Mouse (Mus musculus): ENCODE results near the gene Fbl. TPM values are rescaled to one million over a fixed set of nuclear protein-coding genes. Genes with fewer than 3 reads are reported as not detected.
"Not testable (repeated sequence)": the region's sequence is repeated elsewhere in the genome, so short reads cannot be mapped to it uniquely, and the experiment has no call there.

The Fbl gene
- 147 and 150 TPM in 2 replicates for polyA plus RNA-seq (2015; fragmentation: Nextera tagmentation; extraction: Ambion mirVana)

DNA sequence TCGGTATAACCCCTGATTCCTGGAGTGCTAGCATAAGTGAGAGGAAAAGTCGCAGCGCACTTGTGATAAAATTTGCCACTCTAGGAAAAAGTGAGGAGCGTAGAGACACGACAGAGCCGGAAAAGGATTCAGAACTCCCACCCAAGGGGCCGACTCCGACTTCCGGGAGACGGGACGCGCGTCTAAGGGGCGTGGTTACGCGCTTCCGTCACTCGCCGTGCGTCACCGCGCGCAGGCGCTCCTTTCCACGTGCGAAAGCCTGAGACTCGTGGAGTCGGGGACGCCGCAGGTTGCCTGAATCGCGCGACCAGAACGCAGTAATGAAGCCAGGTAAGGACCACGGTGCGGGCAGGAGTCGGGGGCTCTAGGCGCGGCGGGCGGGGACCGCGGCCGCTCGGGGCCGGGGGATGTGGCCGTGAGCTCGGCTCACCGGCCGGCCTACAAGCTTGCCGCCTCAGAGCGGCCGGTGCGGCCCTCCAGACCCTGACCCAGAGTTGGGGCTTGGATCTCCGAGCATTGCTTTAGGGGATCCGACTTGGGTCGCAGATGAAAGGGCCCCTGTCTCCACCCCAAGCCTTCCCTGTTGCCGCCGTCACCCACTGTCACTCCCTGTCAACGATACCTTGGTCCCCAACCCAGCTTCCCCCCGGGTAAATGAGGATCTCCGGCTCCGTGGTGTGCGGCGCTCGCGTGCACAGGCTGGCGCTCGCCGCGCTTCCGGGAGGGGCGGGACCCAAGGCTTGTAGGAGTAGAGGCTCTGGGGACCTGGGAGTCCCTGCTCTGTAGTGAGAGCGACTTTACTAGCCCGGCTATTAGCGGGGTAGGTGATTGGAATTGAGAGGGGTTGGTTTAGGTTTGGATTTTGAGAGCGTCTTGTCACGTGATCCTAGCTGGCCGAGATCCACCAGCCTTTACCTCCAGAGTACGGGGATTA lies at the start of gene Fbl:
TSS of gene Fbl (plus strand) at position 222 of the 934 bp plus-strand sequence.
- peak; percentile 95 for DNase-seq (ENCODE audit: low spot score)

DNA sequence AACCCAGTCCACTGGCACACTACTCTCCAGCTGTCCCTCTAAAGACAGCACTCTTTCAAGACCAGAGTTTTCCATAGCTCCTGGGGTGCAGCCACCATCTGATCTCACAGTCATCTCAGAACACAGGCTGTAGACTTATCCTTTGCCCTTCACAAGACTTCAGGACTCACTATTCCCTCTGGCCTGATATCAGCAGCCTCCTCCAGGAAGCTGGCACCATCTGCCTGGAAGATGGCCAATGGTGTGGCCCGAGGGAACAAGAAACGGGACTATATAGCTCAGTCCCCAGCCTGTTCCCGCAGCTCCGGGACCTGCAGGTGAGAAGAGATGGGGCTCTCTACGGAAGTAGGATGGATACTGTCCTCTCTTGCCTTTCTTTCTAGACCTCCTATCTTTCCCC lies 40.3 kb upstream of the Fbl start, which contains the start of gene 9530053A07Rik:
TSS of gene 9530053A07Rik (plus strand) at position 301 of the 400 bp plus-strand sequence.
- no peak for DNase-seq (ENCODE audit: low spot score)

- peak; percentile 26 for DNase-seq (ENCODE audit: low spot score)
These were observed 31.9 kb upstream of the Fbl start for GRCm38 (mm10) chr7:28137613-28138012.

GRCm38 (mm10) chr7:28148263-28148662 lies 21.2 kb upstream of the Fbl start:
- peak; percentile 75 for DNase-seq (ENCODE audit: low spot score)

DNA sequence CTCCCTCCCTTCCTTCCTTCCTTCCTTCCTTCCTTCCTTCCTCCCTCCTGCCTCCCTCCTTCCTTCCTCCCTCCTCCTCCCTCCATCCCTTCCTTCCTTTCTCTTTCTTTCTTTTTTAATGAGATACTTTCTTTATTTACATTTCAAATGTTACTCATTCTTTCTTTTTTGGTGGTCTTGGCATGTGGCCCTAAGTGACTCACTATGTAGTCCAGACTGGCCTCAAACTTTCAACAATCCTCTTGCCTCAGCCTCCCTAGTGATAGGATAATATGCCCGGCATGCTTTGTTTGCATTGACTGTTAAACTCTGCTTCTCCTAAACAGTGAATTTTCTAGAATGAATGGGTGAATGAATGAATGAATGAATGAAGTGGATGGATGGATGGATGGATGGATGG lies 19.7 kb upstream of the Fbl start:
- DNase-seq (ENCODE audit: low spot score): no peak

DNA sequence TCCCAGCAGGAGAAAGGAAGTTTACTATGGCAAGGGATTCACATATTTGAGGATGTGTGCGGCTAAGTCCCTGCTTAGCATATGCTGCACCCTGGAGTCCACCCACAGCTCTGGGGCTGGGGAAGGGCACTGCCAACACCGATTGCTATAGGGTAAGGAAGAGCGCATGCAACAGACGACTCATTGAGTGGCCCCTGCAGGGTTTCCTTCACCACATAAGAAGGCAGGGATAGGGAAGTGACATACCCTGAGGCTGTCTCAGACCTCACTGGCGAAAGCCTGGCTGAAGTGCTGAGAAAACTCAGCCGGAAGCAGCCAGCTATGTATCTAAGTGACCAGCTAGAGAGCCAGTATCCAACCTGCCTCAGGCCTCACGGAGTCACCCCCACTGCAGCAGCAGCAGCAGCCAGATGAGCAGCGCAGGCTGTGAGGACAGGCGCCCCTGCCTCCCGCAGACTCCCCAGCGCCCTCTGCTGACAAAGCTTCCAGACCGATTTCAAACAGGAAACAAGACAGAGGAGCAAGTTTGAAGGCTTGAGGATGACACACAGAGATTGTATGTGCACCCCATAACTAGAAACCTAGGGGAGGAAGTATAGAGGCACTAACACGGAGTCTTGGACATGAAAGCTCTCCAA lies 17.8 kb upstream of the Fbl start:
- peak; percentile 77 for DNase-seq (ENCODE audit: low spot score)

- DNase-seq (ENCODE audit: low spot score): not testable (repeated sequence)
These were observed 15.9 kb upstream of the Fbl start for GRCm38 (mm10) chr7:28153595-28153994.

DNA sequence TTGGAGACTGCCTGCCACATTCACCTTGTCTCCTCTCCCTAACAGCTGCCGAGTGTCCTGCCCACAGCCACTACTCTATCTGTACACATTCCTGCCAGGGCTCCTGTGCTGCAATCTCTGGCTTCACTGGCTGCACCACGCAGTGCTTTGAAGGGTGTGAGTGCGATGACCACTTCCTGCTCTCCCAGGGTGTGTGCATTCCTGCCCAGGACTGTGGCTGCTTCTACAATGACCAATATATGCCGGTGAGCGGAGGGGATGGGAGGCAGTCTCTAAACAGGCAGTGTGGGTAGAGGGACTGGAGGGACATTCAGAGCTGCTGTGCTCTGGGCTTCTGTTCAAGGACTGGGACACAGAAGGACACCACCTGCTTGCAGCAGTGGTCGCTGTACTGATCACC lies 10.2 kb upstream of the Fbl start:
- DNase-seq (ENCODE audit: low spot score): no peak

- no peak for DNase-seq (ENCODE audit: low spot score)
These were observed 9.6 kb upstream of the Fbl start for GRCm38 (mm10) chr7:28159893-28160292.

GRCm38 (mm10) chr7:28161163-28161749 lies 8.3 kb upstream of the Fbl start:
- DNase-seq (ENCODE audit: low spot score): no peak

GRCm38 (mm10) chr7:28165406-28165805 lies 4.1 kb upstream of the Fbl start:
- no peak for DNase-seq (ENCODE audit: low spot score)

DNA sequence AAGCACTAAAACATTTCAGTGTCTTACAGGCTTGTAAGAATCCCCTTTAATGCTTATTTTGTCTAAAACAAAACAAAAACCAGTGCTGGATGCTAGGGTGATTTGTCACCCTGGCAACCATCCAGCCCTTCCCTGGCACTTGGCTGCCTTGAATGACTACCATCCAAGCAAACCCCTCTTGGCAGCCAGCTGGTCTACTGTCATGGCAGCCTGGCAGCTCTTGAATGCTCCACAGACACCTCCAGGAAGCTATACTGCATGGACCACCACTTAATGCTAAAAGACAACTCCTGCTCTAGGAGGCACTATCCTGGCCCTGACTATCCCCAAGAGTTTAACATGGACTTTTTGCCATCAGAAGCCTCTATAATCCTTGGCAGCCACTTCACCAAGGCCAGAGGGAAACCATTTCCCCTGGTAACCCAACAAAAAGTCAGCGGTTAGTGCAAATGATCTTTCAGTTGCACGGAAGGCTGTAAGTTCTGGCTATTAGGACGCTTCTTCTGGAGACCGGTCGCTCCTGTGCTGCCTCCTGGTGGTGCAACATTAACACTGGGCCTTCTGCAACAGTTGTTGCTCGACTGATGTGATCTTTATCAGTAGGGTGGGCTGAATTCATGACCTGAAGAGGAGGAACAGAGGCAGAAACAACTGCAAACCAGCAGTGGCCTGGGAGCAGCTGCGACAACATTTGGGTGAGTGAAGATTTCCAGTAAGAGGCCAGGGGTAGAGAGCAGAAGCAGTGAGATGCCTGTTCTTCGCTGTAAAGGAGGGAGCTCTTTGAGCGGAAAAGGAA lies 992 bp upstream of the Fbl start:
- DNase-seq (ENCODE audit: low spot score): peak; percentile 80

GRCm38 (mm10) chr7:28175358-28175757 lies 5.8 kb downstream of the Fbl start:
- DNase-seq (ENCODE audit: low spot score): no peak

DNA sequence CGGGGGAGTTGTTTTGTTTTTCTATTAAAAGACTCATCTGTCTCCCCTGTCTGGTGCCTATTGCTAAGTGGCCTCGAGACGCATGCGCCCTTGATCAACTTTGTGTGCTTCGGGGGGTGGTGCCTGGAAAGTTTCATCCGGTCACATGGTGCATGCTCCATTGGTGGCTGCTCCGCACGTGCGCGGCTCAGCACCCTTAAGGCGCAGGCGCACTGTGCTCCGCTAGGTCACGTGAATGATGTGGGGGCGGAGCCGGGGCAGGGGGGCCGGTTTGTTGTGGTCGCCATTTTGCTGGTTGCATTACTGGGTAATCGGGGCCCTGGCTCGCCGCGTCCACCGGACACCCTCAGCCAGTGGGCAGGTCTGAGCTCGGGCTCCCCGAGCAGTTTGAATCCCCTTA lies 9.7 kb downstream of the Fbl start, which contains the start of gene Dyrk1b:
TSS of gene Dyrk1b (plus strand) at position 242 of the 400 bp plus-strand sequence.
- peak; percentile 99 for DNase-seq (ENCODE audit: low spot score)

- peak; percentile 95 for DNase-seq (ENCODE audit: low spot score)
These were observed 10.3 kb downstream of the Fbl start for GRCm38 (mm10) chr7:28179741-28180377.

- DNase-seq (ENCODE audit: low spot score): no peak
These were observed 11.4 kb downstream of the Fbl start for GRCm38 (mm10) chr7:28180890-28181289.

GRCm38 (mm10) chr7:28181376-28181775 lies 11.9 kb downstream of the Fbl start:
- no peak for DNase-seq (ENCODE audit: low spot score)

DNA sequence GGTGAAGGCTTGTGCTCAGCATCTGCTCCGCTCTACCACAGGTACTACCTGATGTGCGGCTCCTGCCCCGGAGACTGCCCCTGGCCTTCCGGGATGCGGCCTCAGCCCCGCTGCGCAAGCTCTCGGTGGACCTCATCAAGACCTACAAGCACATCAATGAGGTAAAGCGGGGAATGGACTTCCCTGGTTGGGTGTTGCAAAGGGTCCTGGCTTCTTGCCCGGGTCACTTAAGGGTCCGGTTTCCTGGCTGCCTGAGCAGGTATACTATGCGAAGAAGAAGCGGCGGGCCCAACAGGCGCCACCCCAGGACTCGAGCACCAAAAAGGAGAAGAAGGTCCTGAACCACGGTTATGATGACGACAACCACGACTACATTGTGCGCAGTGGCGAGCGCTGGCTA lies 12.8 kb downstream of the Fbl start:
- no peak for DNase-seq (ENCODE audit: low spot score)

DNA sequence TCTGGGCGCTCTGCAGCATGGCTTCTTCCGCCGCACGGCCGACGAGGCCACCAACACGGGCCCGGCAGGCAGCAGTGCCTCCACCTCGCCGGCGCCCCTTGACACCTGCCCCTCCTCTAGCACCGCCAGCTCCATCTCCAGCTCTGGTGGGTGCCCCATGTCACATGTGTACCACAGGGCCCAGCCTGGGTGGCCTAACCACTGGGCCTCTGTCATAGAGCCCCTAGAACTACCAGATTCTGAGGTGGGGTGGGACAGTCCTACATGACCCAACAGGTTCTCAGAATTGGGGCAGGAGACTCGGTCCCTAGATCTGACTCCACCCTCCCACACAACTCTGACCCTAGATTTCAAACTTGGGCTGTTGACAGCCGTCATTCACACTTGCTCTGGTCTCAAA lies 16.4 kb downstream of the Fbl start:
- DNase-seq (ENCODE audit: low spot score): no peak

DNA sequence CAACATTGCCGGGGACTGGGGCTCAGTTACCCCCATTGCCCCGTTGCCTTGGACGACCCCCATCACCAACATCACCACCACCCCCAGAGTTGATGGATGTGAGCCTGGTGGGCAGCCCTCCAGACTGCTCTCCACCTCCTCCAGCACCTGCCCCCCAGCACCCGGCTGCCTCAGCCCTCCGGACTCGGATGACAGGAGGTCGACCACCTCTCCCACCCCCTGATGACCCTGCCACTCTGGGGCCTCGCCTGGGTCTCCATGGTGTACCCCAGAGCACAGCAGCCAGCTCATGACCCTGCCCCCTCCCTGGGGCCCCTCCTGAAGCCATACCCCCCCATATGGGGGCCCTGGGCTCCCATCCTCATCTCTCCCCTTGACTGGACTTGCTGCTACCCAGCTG lies 17.1 kb downstream of the Fbl start:
- DNase-seq (ENCODE audit: low spot score): no peak

GRCm38 (mm10) chr7:28191489-28191888 lies 22.0 kb downstream of the Fbl start:
- no peak for DNase-seq (ENCODE audit: low spot score)

Measured in thymus, postnatal 0 days (tissue).